Mouse (Mus musculus): Measurements from ENCODE around the gene Zfp740.

The Zfp740 gene

GRCm38 (mm10) chr15:102230408-102231321 is 27.6 kb downstream of the Zfp740 start:
- no peak for DNase-seq

GRCm38 (mm10) chr15:102231748-102232147 is 28.7 kb downstream of the Zfp740 start, which contains the start of gene Itgb7:
Gene Itgb7 (minus strand): TSS chr15:102231944.
- peak in 1 of 2 experiments; percentile 58 for DNase-seq

- DNase-seq, result no peak
Observed at GRCm38 (mm10) chr15:102232764-102233163, 29.7 kb downstream of the Zfp740 start.

- DNase-seq, result peak in 1 of 2 experiments; percentile 29
Observed at GRCm38 (mm10) chr15:102233896-102234295, 30.8 kb downstream of the Zfp740 start.

- peak; percentile 65 to 72 for DNase-seq
Observed at GRCm38 (mm10) chr15:102235371-102236027, 32.5 kb downstream of the Zfp740 start.

- DNase-seq, result no peak
Observed at GRCm38 (mm10) chr15:102238543-102239259, 35.7 kb downstream of the Zfp740 start.

- DNase-seq, result peak; percentile 73 to 82
Observed at GRCm38 (mm10) chr15:102239260-102239590, 36.2 kb downstream of the Zfp740 start.

- DNase-seq, result no peak
Observed at GRCm38 (mm10) chr15:102239851-102240250, 36.8 kb downstream of the Zfp740 start.

- peak; percentile 71 to 77 for DNase-seq
Observed at GRCm38 (mm10) chr15:102240607-102241006, 37.6 kb downstream of the Zfp740 start.

- DNase-seq, result no peak
Observed at GRCm38 (mm10) chr15:102242404-102243228, 39.6 kb downstream of the Zfp740 start.

GRCm38 (mm10) chr15:102243229-102244190 is 40.5 kb downstream of the Zfp740 start:
- peak; percentile 93 to 96 for DNase-seq

- DNase-seq, result no peak
Observed at GRCm38 (mm10) chr15:102244306-102245191, 41.5 kb downstream of the Zfp740 start.

GRCm38 (mm10) chr15:102245461-102245881 is 42.4 kb downstream of the Zfp740 start:
- DNase-seq, result no peak

- peak; percentile 83 to 87 for DNase-seq
Observed at GRCm38 (mm10) chr15:102245891-102246741, 43.1 kb downstream of the Zfp740 start.

GRCm38 (mm10) chr15:102246866-102247251 is 43.8 kb downstream of the Zfp740 start:
- DNase-seq, result peak; percentile 98

GRCm38 (mm10) chr15:102247252-102248130 is 44.4 kb downstream of the Zfp740 start:
- DNase-seq, result peak; percentile 81 to 82

GRCm38 (mm10) chr15:102248131-102248811 is 45.2 kb downstream of the Zfp740 start:
- no peak for DNase-seq
